Mouse (Mus musculus) urinary bladder, postnatal 10 days (tissue): ENCODE results near the gene Ush1g.

Source experiments
- DNase-seq: peaks from one replicate; pipeline ENCODE4 v3.0.0; 2022; ENCODE audit warnings: low spot score

Gene Ush1g

DNA sequence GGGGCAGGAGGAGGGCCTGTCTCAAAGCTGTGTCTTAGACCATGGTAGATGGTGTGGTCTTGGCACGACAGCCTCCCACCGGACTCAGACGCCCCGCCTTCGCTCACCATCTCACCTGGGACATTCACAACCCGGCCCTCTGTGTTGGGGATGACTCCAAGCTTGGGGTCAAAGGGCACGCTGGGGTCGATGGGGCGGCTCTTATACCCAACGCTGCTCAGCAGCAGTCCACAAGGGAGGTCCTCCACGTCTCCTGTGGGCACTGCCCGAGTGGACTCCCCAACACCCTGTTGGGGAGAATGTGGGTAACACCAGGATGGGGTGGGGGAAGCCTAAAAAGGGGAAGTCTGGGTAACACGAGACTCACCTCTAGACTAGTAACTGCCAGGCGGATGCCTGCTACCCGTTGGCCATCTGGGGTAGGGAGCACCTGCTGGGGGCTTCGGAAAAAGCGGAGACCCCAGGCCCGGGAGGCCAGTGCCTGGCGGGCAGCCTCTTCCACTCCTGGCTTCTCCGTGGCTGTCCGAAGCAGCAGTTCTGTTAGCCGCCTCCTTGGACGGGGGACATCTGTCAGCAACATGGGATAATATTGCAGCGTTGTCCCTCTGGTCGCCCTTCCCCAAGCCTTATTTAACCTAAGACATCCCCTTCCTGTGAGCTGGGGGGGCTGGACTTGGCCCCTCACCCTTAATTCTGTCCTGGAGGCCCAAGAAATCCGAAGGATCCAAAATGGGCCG is 52.3 kb downstream of the Ush1g start:
- no peak for DNase-seq

DNA sequence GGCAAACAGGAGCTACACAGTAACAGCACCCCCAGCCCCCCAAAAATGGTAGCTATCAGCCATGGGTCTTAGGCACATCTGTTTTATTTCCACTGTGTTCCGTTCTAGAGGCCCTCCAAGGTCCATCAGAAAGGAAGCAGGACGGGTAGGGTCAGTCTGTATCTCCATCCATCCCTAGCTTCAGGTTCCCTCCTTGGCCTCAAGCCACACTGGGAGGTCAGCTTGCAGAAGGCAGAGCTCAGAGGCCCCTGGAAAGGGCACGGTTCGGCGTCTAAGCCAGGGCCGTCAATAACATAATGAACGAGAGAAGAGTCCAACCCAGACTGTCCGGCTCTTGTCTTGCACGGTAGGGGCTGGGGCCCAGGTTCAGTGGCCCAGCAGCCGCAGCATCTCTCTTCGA is 53.9 kb downstream of the Ush1g start:
- DNase-seq = no peak

DNA sequence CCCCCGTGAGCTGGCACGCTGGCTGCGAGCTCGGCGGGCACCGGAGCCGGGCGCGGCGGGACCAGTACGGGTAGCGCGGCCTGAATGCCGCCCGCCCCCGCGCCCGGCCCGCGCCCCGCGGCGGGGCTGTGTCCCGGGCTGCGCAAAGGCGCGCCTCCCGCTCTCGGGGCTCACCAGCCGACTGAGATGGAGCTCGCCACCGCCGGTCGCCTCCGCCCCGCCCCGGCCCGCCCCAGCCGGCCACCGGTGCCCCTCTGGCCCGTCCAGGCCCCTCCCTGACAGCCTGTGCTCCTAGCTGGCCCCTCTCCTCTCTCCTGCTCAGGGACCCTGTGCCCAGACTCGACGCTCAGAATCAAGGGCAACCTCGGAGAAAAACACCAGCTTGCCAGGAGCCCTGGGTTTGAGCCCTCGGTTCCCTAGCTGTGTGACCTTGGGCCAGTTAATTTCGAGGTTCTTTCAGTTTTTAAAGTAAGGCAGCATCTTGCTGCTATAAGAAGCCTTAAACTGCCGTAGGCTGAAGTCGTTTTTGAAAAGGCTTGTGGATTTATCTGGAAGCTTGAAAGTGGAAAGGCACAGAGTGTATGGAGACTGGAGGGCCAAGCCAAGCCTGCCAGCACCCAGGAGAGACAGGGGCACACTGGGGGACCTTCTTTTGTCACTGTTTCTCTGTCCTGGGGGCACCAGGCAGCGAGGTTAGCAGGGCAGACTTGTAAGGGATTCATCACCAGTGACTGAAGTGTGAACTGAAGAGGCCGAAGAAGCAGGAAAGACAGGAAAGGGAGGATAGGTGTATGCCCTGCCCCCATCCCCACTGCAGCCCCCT is 54.6 kb downstream of the Ush1g start, which contains the start of gene Grin2c:
Grin2c (minus strand) TSS at position 183 of the 823 bp plus-strand sequence.
- DNase-seq = no peak

GRCm38 (mm10) chr11:115266400-115266778 is 55.5 kb downstream of the Ush1g start:
- DNase-seq = no peak

GRCm38 (mm10) chr11:115265771-115266399 is 56.0 kb downstream of the Ush1g start:
- DNase-seq = no peak
